Mouse (Mus musculus) heart, adult 9 months (tissue): ENCODE results near the gene Rin2.

Experiments
- DNase-seq, 2 experiments: peaks; one replicate each; pipeline ENCODE4 v3.0.0; 2022; ENCODE audit warnings: low spot score in 2 of 2

Rin2 gene

GRCm38 (mm10) chr2:145787486-145787885, 112.5 kb downstream of the Rin2 start:
- no peak for DNase-seq

GRCm38 (mm10) chr2:145788562-145789346, 113.7 kb downstream of the Rin2 start:
- no peak for DNase-seq

GRCm38 (mm10) chr2:145793702-145794101, 118.7 kb downstream of the Rin2 start:
- no peak for DNase-seq

DNA sequence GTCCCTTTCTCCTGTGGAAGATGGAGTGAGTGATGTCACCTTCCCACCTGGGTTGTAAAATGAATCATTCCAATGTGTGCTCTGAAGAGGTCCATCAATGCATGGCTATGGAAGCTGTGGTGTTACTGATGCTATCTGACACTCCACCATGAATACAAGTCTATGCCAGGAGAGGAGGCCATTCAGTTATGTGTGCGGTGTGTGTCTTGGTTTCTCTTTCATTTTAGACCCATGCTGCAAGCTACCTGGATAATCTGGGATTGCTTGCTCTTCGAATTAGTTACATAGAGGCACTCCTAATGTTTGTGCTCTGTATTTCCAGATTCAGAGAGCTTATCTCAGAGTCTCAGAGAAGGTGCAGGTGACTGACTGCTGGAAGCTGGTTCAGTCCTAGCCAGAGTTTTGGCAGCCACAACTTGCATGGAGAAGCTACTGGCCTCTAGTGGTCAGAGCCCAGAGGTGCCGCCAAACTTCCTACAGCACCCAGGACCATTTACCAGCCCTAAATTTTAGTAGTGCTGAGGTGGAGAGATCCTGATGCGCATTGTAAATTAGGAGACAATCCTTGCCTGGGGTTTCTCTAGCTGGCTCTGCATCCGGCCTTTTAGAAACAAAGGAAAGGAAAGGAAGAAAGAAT, 119.4 kb downstream of the Rin2 start:
- peak; percentile 44 to 68 for DNase-seq

- no peak for DNase-seq
Measured at GRCm38 (mm10) chr2:145797851-145798250, 122.8 kb downstream of the Rin2 start.

GRCm38 (mm10) chr2:145798954-145799353, 123.9 kb downstream of the Rin2 start:
- DNase-seq, result no peak

GRCm38 (mm10) chr2:145801322-145802052, 126.5 kb downstream of the Rin2 start:
- DNase-seq, result no peak

GRCm38 (mm10) chr2:145802626-145803025, 127.6 kb downstream of the Rin2 start:
- DNase-seq, result no peak

DNA sequence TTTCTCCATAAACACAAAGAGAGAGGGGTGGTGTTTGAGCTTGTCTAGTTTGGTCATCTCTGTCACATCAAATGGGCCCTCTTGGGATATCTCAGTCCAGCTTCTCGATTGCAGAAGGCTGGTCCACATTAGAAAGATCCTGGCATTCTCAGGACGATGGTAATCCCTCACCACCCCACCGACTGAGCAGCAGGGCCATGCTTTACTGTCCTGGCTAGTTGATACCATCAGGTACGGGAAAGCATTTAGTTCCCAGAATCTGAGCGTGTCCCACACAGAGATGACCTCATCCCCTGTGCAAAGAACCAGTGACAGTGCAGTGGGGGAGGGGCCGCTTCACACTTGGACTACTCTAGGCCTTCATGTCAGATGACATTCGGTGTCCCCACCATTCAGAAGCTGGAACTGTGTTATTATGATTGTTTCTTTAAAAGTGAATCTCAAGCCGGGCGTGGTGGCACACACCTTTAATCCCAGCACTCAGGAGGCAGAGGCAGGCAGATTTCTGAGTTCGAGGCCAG, 128.9 kb downstream of the Rin2 start:
- DNase-seq, result no peak

GRCm38 (mm10) chr2:145804524-145804923, 129.5 kb downstream of the Rin2 start:
- DNase-seq, result no peak

GRCm38 (mm10) chr2:145807276-145807675, 132.3 kb downstream of the Rin2 start:
- no peak for DNase-seq

DNA sequence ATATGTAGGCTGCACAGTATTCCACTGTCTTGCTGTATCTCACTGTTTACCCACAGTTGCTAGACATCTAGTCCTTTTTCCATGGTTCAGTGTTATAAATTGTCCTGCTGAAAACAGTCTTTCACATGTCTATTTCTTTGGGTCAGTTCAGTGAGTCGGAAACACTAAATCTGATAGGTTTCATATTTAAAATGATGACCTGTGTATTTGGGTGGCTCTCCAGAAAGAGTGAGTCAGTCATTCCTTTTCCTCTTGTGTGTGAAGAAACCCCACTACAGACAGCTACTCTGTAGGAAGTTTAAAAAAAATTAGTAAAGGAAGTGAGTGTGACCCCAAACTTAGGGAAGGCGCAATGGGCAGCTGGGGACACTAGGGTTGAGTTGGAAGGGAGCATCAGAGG, 133.2 kb downstream of the Rin2 start:
- DNase-seq, result no peak

- DNase-seq, result no peak
Measured at GRCm38 (mm10) chr2:145808667-145809066, 133.7 kb downstream of the Rin2 start.

- DNase-seq, result no peak
Measured at GRCm38 (mm10) chr2:145810676-145811075, 135.7 kb downstream of the Rin2 start.

DNA sequence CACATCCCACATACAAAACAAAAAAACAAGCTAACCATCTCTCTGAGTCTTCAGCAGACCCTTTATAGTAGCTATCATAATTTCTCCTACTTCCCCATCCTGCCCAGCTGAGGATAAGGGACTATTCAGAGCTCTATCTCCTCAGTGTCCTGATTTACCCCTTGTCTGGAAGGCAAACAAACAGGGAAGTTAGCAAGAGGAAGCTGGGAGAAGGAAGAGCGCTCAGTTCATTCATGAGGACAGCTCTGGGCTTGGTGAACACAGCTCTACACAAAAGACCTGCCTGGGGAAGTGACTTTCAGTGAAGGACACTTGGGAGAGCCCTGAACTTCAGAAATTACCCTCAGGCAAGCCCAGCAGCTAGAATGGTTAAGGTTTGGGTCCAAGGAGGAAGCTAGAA, 137.8 kb downstream of the Rin2 start:
- DNase-seq, result peak in 1 of 2 experiments; percentile 58

DNA sequence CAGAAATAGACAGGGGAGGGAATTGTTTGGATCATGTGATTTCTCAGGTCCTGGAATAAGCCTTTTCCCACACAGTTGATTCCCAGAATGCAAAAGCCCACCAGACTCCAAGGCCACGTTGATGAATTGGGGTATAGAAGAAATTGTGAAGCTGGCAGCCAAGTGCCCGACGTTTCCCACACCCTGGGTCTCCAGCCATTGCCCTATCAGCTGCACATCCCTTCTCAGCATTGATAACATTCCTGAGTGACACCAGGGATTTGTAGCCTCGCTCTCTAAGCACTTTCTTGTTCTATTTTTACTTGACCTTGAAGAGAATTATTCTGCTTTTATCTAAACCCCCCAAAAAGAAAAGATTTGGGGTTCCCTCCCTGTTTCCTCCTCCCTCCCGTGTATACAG, 142.2 kb downstream of the Rin2 start:
- DNase-seq, result no peak

DNA sequence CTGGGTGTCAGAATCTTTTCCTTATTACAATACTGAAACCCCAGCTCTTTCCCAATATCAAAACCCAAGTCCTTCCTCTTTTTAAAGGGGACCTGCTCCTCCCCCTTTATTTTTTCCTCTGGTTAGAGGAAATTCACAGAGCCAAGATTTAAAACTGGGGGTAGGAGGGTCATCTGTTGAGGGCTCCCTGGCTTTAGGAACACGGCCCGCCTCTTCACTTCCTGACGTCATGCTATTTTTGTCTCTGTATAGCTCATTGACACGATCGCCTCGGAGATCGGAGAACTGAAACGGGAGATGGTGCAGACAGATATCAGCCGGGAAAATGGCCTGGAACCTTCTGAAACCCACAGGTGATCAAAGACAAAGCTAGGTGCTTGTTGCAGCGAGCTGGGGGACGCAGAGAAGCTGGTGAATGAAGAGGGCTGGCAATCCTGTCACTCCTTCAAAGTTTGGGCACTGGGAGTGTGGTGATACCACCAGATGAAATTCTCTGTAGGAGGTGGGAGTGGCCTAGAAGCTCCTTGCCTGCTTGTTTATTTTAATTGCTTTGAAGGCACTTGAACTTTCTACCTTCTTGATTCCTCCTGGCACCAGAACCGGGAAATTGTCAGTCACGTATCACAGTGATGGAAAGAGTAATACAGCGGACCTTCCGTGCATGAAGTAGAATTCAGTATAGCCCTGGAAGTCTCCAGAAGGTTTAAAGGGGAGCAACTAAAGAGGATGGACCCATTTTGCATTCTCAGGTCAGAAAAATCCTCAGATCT, 147.2 kb downstream of the Rin2 start:
- DNase-seq, result peak; percentile 70 to 87

DNA sequence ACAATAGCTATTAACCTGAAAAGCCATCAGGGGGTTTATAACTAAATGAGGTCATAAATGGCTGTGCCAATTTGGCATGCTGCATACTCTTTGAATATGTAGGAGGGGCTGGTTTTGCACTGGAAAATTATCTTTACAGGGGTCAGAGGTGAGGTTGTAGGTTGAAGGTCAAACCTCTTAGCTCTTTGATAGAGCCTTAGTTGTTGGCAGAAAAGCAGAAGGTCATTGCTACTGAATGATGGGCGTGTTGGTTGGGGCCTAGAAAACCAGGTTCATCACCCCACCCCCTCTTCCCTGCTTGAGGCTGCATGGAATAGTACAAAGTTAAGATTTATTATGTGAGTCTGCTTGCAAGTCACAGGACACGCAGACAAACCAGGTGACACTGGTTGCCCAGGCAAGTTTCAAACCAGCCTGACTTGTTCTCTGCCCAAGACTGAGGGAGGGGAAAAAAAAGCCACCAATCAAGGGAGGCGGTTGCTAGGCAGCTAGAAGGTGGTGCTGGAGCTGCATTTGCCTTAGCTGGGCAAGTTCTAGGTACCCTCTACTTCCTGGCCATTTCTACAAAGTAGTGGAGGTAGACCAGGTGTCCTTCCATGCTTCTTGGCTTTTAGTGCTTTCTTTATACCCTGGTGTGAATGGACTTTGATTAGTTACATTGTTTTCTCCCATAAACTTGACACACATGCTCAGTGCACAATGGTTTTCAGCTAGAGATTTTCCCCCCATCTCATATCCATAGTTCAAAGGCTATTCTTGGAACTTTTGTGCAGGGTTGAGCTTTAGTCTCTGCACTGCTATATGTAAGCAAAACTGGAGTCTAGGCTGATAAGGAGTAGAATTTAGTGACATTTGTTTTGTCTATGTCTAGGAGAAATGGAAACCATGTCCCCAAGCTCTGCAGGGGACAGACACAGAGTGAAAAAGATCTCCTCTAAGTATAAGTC, 148.0 kb downstream of the Rin2 start:
- peak in 1 of 2 experiments; percentile 29 for DNase-seq

GRCm38 (mm10) chr2:145824749-145825148, 149.7 kb downstream of the Rin2 start:
- no peak for DNase-seq

- DNase-seq, result no peak
Measured at GRCm38 (mm10) chr2:145825221-145825620, 150.2 kb downstream of the Rin2 start.
